Mouse (Mus musculus) hindbrain, embryonic 15.5 days (tissue): ENCODE results near the gene Esrp2. TPM values are rescaled to one million over a fixed set of nuclear protein-coding genes. Genes with fewer than 3 reads are reported as not detected.

Source experiments
- ATAC-seq: fragments of 200-750 bp; cut with Nextera tagmentation; 2 replicates; pipeline ENCODE4 v1.8.0; 2017; ENCODE audit warnings: low read depth, moderate number of reproducible peaks, moderate TSS enrichment; ENCODE audit not compliant: low FRiP score
- H3K27ac ChIP-seq: fragments of 300-500 bp; sonication (generic); replicated peaks from 2 replicates; pipeline ENCODE4 v1.5.1; 2015; ENCODE audit warnings: mild to moderate bottlenecking, inconsistent platforms
- H3K27me3 ChIP-seq: fragments of 300-500 bp; sonication (generic); 2 replicates; pipeline ENCODE4 v1.6.1; 2015; ENCODE audit warnings: control low read depth, inconsistent platforms
- H3K36me3 ChIP-seq: fragments of 300-500 bp; sonication (generic); 2 replicates; pipeline ENCODE4 v1.6.1; 2015; ENCODE audit warnings: control low read depth, inconsistent platforms
- H3K4me1 ChIP-seq: fragments of 300-500 bp; sonication (generic); replicated peaks from 2 replicates; pipeline ENCODE4 v1.6.1; 2015; ENCODE audit warnings: control low read depth, inconsistent platforms
- H3K4me2 ChIP-seq: fragments of 300-500 bp; sonication (generic); 2 replicates; pipeline ENCODE4 v1.6.1; 2015; ENCODE audit warnings: moderate library complexity, mild to moderate bottlenecking, inconsistent platforms
- H3K4me3 ChIP-seq: fragments of 300-500 bp; sonication (generic); 2 replicates; pipeline ENCODE4 v1.5.1; 2015; ENCODE audit warnings: mild to moderate bottlenecking, inconsistent platforms
- H3K9ac ChIP-seq: fragments of 300-500 bp; sonication (generic); 2 replicates; pipeline ENCODE4 v1.6.1; 2015; ENCODE audit warnings: inconsistent platforms
- H3K9me3 ChIP-seq: fragments of 300-500 bp; sonication (generic); 2 replicates; pipeline ENCODE4 v1.6.1; 2016; ENCODE audit warnings: control low read depth, inconsistent platforms
- WGBS: fragments of 180-500 bp; shearing (Covaris S2); methylation state at CpG from one replicate; pipeline ENCODE4 v1.1.7; 2015; 5-methylcytosine and 5-hydroxymethylcytosine counted together
- polyA plus RNA-seq: library from polyadenylated mRNA; unstranded; fragments of >200 nt; fragmentation: Nextera tagmentation; extraction: Ambion mirVana; gene quantifications from 2 replicates; pipeline ENCODE4 v1.2.1, GENCODE M21; 2015

Esrp2 gene
- polyA plus RNA-seq, result 0.17 and 0.21 TPM in 2 replicates

DNA sequence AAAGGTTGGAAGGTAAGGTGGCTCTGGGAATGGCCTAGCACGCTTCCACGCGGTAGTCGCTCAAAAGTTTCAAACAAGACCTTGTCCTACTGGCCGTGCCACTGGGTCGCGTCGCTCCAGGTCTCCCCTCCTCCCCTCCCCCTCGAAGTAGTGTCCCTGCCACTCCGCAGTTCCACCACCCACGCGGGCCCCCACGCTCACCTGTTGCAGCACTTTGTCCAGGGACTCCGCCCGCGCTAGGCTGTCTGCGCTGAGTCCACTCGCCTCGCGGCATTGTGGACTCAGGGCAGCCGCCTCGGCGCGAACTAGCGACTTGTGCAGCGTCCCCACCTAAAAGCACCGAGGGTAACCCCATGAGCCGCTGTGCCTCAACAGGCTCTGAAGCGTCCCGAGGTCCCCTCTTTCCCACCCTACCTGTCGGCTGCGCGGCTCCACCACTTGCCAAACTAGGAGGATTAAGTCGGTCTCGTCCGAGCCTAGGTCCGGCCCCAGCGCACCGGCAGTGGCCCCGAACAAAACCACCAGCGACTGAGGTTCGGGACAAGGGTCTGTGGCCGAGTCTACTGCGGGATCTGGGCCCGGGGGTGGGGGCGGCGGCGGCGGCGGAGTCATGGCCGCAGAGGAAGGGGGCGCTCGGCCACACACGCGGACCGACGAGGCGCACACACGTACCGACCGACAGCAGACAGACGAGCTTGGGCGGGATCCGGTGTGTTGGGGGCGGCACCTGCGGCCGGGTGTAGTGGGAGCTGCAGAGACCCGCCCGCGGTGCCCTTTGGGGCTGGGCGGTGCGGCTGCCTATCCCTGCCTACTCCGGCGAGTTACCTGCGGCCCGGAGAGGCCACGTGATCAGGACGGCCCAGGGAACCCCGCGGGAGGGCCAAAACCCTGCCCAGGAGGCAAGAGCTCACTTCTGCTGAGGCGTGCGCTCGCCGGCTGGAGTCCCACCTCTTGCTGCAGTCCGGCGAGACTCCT lies at the start of gene Esrp2:
TSS of gene Esrp2 (minus strand) at position 819 of the 975 bp plus-strand sequence.
- H3K9me3 ChIP-seq, result no peaks in the 10 kb centered on the region
- peak within 1 kb of the TSS; percentile 40 for H3K9ac ChIP-seq
- peaks cover 67% of the 10 kb centered on the region for H3K27me3 ChIP-seq
- no peak for ATAC-seq
- H3K4me1 ChIP-seq, result peaks cover 25% of the 10 kb centered on the region
- no peaks in the 10 kb centered on the region for H3K36me3 ChIP-seq
- peak within 1 kb of the TSS; percentile 46 for H3K4me3 ChIP-seq
- H3K27ac ChIP-seq, result no peak within 1 kb of the TSS
- H3K4me2 ChIP-seq, result peak within 1 kb of the TSS; percentile 73
- WGBS, result 1% methylated on average over 83 of the region's 86 CpGs

- Histone ChIP-seq H3K27me3 (no peaks in the 10 kb centered on the region), H3K36me3 (peaks cover 38% of the 10 kb centered on the region), H3K4me3 (no peak overlapping the region), H3K4me2 (no peak overlapping the region), H3K9me3 (no peaks in the 10 kb centered on the region), H3K9ac (no peak overlapping the region), H3K27ac (no peak overlapping the region), H3K4me1 (no peaks in the 10 kb centered on the region)
- 86% methylated on average over 3 of the region's 3 CpGs for WGBS
- no peak for ATAC-seq
Measured at GRCm38 (mm10) chr8:106186394-106186793, 49.6 kb upstream of the Esrp2 start.

DNA sequence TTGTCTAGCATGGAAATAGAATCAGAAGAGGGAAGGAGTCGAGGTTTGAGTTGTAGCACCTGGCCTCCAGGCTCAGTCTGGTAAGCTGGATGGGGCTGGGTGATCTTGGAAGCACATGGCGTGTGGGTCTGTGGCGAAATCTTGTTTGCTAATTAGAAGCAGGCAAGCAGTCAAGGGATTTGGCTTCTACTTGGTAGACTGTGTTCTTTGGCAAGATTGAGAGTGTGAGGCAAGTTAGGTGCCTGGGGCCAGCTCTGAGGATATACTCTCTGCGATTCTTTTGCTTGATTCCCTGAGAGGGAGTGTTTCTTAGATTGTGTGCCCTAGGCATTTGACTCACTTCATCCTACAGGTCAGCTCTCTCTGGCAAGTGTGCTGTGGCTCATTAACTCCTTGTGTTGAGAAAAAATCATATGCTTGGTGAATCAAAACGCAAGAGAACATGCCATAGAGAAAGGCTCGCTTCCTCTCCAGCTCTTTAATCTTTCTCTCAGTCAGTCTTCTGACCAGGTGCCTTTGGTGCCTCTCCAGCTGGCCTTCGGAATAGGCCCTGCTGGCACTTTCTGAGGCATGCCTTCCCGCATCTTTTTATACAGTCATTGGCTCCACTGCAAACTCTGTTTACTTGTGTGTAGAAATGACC lies 49.0 kb upstream of the Esrp2 start:
- H3K27me3 ChIP-seq, result no peaks in the 10 kb centered on the region
- peaks cover 38% of the 10 kb centered on the region for H3K36me3 ChIP-seq
- 85% methylated on average over 8 of the region's 8 CpGs for WGBS
- no peak overlapping the region for H3K27ac ChIP-seq
- ATAC-seq, result no peak
- H3K4me1 ChIP-seq, result no peaks in the 10 kb centered on the region
- no peak overlapping the region for H3K4me2 ChIP-seq
- H3K9ac ChIP-seq, result no peak overlapping the region
- no peak overlapping the region for H3K4me3 ChIP-seq
- H3K9me3 ChIP-seq, result no peaks in the 10 kb centered on the region

DNA sequence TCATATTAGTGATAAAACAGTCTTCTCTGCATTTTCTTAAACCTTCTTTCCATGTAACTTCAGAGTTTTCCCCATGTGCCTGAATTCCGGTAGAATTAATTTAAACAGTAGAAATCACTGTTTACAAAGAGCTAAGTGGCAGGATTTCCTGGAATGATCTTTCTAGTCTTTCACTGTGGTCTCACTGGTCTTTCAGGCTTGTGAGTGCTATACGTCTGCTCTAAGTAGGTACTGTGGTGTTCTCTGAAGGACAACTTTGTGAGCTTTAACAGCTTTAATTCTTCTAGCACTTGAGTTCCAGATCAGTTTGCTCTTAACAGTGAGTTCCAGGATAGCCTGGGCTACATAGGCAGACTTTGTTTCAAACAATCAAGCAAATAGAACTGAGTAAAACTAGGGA lies 41.7 kb upstream of the Esrp2 start:
- no peaks in the 10 kb centered on the region for H3K27me3 ChIP-seq
- peaks cover 9% of the 10 kb centered on the region; the same call in 1 of the 2 replicates for H3K36me3 ChIP-seq
- no peak overlapping the region for H3K4me2 ChIP-seq
- no peak for ATAC-seq
- no peak overlapping the region for H3K9ac ChIP-seq
- H3K27ac ChIP-seq, result no peak overlapping the region
- WGBS, result 85% methylated on average over 2 of the region's 2 CpGs
- H3K4me1 ChIP-seq, result peaks cover 11% of the 10 kb centered on the region; the same call in 1 of the 2 replicates
- H3K9me3 ChIP-seq, result no peaks in the 10 kb centered on the region
- no peak overlapping the region for H3K4me3 ChIP-seq

- no peak for ATAC-seq
- Histone ChIP-seq H3K27me3 (no peaks in the 10 kb centered on the region), H3K4me2 (no peak overlapping the region), H3K27ac (no peak overlapping the region), H3K9me3 (no peaks in the 10 kb centered on the region), H3K36me3 (peaks cover 7% of the 10 kb centered on the region; the same call in 1 of the 2 replicates), H3K4me1 (peaks cover 11% of the 10 kb centered on the region; the same call in 1 of the 2 replicates), H3K9ac (no peak overlapping the region), H3K4me3 (no peak overlapping the region)
- 86% methylated on average over 1 of the region's 1 CpGs for WGBS
Measured at GRCm38 (mm10) chr8:106177594-106177993, 40.8 kb upstream of the Esrp2 start.

DNA sequence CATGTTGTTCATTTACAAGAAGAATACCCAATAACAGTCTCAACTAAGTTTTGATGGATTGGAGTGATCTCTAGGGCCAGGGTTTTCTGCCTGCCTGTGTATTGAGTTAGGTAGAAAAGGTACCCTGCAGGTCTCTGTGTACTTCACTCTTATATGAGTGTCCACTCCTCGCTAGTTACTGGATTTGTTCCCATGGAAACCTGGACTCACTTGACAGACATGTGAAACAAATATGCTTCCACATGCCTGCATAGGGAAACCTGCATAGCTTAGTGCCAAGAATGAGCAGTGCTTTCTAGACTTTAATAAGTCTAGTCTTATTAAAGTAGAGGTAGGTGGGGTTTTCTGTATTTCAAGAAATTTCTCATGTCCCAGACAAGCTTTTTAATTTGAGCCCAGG lies 40.1 kb upstream of the Esrp2 start:
- no peak for ATAC-seq
- 0 out of 2 replicates have a peak, but pooled peaks cover 2% of the 10 kb centered on the region for H3K36me3 ChIP-seq
- H3K4me2 ChIP-seq, result no peak overlapping the region
- 21% methylated on average over 1 of the region's 1 CpGs for WGBS
- H3K4me3 ChIP-seq, result no peak overlapping the region
- H3K27me3 ChIP-seq, result no peaks in the 10 kb centered on the region
- peaks cover 11% of the 10 kb centered on the region; the same call in 1 of the 2 replicates for H3K4me1 ChIP-seq
- no peak overlapping the region for H3K9ac ChIP-seq
- H3K27ac ChIP-seq, result no peak overlapping the region
- H3K9me3 ChIP-seq, result no peaks in the 10 kb centered on the region

DNA sequence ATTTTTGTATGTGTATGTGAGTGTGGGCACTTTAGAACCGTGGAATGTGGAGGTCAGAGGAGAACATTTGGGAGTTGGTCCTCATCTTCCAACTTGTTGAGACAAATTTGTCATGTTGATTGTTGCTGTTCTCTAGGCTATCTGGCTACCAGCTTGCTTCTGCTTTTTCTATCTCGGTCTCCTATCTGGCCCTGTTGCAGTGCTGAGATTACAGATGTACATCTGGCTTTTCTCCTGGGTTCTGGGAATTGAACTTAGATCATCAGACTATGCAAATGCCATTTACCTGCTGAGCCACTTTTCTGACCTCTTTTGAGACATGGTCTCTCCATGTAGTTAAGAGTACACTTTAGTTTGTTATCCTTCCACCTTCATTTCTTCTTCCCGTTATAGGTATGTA lies 36.8 kb upstream of the Esrp2 start:
- WGBS, result 93% methylated on average over 3 of the region's 3 CpGs
- Histone ChIP-seq H3K27ac (no peak overlapping the region), H3K4me3 (no peak overlapping the region), H3K36me3 (no peaks in the 10 kb centered on the region), H3K9me3 (no peaks in the 10 kb centered on the region), H3K27me3 (no peaks in the 10 kb centered on the region), H3K4me2 (no peak overlapping the region), H3K9ac (no peak overlapping the region), H3K4me1 (peaks cover 18% of the 10 kb centered on the region)
- no peak for ATAC-seq

DNA sequence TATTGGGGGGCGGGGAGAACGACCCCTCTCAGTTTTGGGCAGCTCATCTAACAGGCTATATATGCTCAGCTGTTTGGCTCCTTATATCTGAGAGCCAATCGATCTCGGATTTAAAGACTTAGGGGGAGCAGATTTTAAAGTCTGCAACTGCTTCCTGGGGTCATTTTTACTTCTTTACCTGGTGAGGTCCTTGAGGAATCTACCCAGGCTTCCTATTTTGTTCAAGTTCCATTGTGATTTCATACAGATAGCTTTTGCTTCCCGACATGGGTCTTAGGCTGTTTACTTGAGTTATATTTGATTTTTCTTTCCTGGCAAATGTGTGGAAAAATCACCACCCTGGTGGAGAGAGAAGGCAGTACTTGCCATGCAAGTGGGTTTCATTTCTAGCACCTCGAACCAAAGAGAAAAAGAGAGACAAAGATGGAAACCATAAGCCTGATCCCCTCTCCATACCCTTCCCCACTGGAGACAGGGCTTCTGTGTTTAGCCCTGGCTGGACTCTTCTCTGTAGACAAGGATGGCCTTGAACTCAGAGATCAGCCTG lies 33.2 kb upstream of the Esrp2 start:
- peak overlapping the region; percentile 90; the same call in 1 of the 2 replicates for H3K27ac ChIP-seq
- WGBS, result 37% methylated on average over 6 of the region's 6 CpGs
- peaks cover 18% of the 10 kb centered on the region for H3K4me1 ChIP-seq

DNA sequence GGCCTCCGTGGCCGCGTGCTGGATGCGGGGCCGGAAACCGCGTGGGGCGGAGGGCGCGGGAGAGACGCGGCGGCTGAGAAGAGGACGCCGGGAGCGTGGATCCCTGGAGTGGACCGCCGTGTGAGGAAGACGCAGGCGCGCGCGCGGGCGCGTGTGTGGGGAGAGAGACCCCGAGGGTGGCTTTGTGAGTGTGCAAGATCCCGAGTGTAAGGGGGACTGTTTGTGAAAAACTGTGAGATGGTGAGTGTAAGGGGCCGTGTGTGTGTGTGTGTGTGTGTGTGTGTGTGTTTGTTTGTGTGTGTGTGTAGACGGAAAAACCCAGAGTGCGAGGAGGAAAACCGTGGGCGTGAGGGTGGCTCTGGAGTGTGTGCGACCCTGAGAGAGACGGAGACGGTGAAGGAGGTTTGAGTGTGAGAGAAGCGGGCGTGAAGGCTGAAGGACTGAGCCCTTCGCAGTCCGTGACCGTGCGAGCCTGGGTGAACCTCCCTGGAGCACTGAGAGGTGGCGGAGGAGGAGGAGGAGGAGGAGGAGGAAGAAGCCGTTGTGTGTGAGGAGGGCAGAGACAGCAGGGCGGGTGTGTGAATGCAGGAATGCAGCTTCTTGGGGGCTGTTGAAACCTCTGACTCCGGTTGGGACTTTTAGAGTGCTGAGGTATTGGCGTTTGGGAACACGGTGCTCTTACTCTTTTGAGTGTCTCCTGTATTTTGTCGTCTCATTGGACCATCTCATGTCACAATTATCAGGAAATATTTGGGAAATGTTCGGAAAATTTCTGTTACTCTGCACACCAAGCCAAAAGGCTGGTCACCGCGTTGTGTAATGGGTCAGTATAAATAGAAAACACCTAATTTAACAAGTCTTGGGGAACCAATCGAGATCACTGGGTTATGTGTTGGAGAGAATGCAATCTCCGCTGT lies 32.5 kb upstream of the Esrp2 start:
- peak overlapping the region; percentile 55 for H3K4me3 ChIP-seq
- ATAC-seq, result peak; percentile 84
- H3K9ac ChIP-seq, result peak overlapping the region; percentile 76
- H3K27me3 ChIP-seq, result no peaks in the 10 kb centered on the region
- no peaks in the 10 kb centered on the region for H3K9me3 ChIP-seq
- 2% methylated on average over 54 of the region's 54 CpGs for WGBS
- H3K4me1 ChIP-seq, result peaks cover 18% of the 10 kb centered on the region
- H3K27ac ChIP-seq, result peak overlapping the region; percentile 90
- H3K36me3 ChIP-seq, result peaks cover 3% of the 10 kb centered on the region; the same call in 1 of the 2 replicates
- H3K4me2 ChIP-seq, result peak overlapping the region; percentile 89

More for the DNA sequence above, 33.2 kb upstream of the Esrp2 start:
- Histone ChIP-seq H3K36me3 (no peaks in the 10 kb centered on the region), H3K4me2 (peak overlapping the region; percentile 89), H3K27me3 (no peaks in the 10 kb centered on the region), H3K9me3 (no peaks in the 10 kb centered on the region), H3K4me3 (peak overlapping the region; percentile 55), H3K9ac (peak overlapping the region; percentile 76)
- no peak for ATAC-seq

DNA sequence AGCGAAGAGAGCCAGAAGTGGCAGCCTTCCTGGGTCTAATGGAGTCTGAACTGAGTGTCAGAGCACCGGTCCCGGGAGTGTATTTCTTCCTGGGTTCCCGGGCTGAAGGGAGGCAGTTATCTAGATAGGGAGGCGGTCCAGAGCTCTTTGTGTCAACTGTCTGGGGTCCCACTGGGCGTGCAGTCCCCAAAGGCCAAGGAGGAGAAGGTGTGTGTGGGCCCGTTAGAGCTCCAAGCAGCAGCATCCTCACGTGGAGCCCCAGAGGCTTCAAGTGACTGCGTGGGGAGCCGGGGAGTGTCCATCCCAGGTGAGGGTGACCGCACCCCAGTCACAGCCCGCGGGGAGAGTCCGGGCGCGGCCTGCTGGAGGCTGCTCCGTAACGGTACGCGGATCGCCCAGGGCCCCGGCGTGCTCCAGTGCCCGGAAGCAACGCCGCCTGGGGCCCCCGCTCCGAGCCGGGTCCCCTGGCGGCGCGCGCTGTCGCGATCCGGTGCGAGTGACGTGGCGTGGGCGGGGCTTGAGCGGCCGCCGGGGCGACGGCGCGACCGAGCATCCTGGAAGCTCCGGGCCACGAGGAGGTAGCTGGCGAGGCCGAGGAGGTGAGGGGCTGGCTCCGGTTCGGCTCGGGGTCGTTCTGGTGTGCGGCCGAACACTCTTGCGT lies 31.7 kb upstream of the Esrp2 start, which contains the start of gene Slc7a6:
TSS of gene Slc7a6 (plus strand) at position 502 of the 661 bp plus-strand sequence.
- peak within 1 kb of the TSS; percentile 55 for H3K4me3 ChIP-seq
- H3K27ac ChIP-seq, result peak within 1 kb of the TSS; percentile 90
- WGBS, result under 1% methylated on average over 36 of the region's 59 CpGs
- H3K4me2 ChIP-seq, result peak within 1 kb of the TSS; percentile 89
- no peaks in the 10 kb centered on the region for H3K9me3 ChIP-seq
- H3K36me3 ChIP-seq, result peaks cover 11% of the 10 kb centered on the region; the same call in 1 of the 2 replicates
- H3K27me3 ChIP-seq, result no peaks in the 10 kb centered on the region
- peak within 1 kb of the TSS; percentile 76 for H3K9ac ChIP-seq
- peak; percentile 89 for ATAC-seq
- H3K4me1 ChIP-seq, result peaks cover 18% of the 10 kb centered on the region
